Comparison of ENCODE assay signal across 14 mouse cellular contexts in genomic region chr1:86432778-86433177, GRCm38 (mm10). TPM values are rescaled to one million over a fixed set of nuclear protein-coding genes. Genes with fewer than 3 reads are reported as not detected.
A peak's percentile ranks its signal among the peaks of the same experiment; 100 is the strongest.
DNase-seq lines count a peak whose midpoint lies in the region; ATAC-seq and TF ChIP-seq lines count a peak whose summit lies in the region.
"Had no signal": no experiment of that assay in that cellular context is flagged by ENCODE, and none has a peak within 500 bp of the region (broad histone marks: within the 10 kb centered on the region; RNA-seq: fewer than 3 reads in every experiment).

No protein-coding gene starts in this region.

- H3K27me3 ChIP-seq in liver, embryonic 14.5 days (ENCODE audit: control insufficient read depth, insufficient read depth, low read length), result no peaks in the 10 kb centered on the region
- H3K27me3 ChIP-seq in hindbrain, embryonic 12.5 days, result no peaks in the 10 kb centered on the region
- H3K27me3 ChIP-seq: intestine, embryonic 15.5 days had no signal

- H3K4me3 ChIP-seq in gastrocnemius, adult 2 months, result no peak overlapping the region
- no peak overlapping the region for H3K4me3 ChIP-seq in liver, embryonic 14.5 days (ENCODE audit: insufficient read depth in 1 of 2, low read depth in 2 of 2, low read length in 2 of 2)
- H3K4me3 ChIP-seq in hindbrain, embryonic 12.5 days, result no peak overlapping the region
- H3K4me3 ChIP-seq: intestine, embryonic 15.5 days had no signal

- H3K4me1 ChIP-seq in liver, embryonic 14.5 days (replicated peaks; ENCODE audit: control insufficient read depth in 2 of 2, insufficient read depth in 2 of 2, low read length in 1 of 2), result peaks cover 28 to 34% of the 10 kb centered on the region in 2 experiments
- peaks cover 41% of the 10 kb centered on the region for H3K4me1 ChIP-seq in hindbrain, embryonic 12.5 days

- H3K4me2 ChIP-seq in liver, embryonic 14.5 days (ENCODE audit: low read depth), result no peak overlapping the region
- no peak overlapping the region for H3K4me2 ChIP-seq in hindbrain, embryonic 12.5 days (replicated peaks)
- H3K4me2 ChIP-seq: intestine, embryonic 15.5 days had no signal

- no peaks in the 10 kb centered on the region for H3K9me3 ChIP-seq in liver, embryonic 14.5 days (ENCODE audit: control insufficient read depth, low read length)
- no peaks in the 10 kb centered on the region for H3K9me3 ChIP-seq in hindbrain, embryonic 12.5 days (replicated peaks)
- H3K9me3 ChIP-seq: intestine, embryonic 15.5 days had no signal

- no peak for ATAC-seq in liver, embryonic 14.5 days (ENCODE audit: insufficient read depth)
- no peak for ATAC-seq in hindbrain, embryonic 12.5 days (ENCODE audit: low FRiP score)
- ATAC-seq: intestine, embryonic 15.5 days had no signal

- TF ChIP-seq CTCF in gastrocnemius, adult 2 months (IDR thresholded peaks at IDR 0.05), result no peak
- no peak for TF ChIP-seq CTCF in liver, embryonic 14.5 days (IDR thresholded peaks at IDR 0.05; ENCODE audit: low read depth)

- peak overlapping the region; percentile 99 for H3K27ac ChIP-seq in gastrocnemius, adult 2 months
- H3K27ac ChIP-seq in liver, embryonic 14.5 days, result peak overlapping the region; percentile 20; the same call in 1 of the 2 replicates
- H3K27ac ChIP-seq in hindbrain, embryonic 12.5 days, result peak overlapping the region; percentile 100

- TF ChIP-seq EP300 in liver, embryonic 14.5 days (IDR thresholded peaks at IDR 0.05; ENCODE audit: low read depth), result no peak

- intact Hi-C loops in gastrocnemius, adult 2 months (cut with DNase I), result no loop called here

- H3K9ac ChIP-seq in liver, embryonic 14.5 days (replicated peaks), result no peak overlapping the region
- no peak overlapping the region for H3K9ac ChIP-seq in hindbrain, embryonic 12.5 days
- H3K9ac ChIP-seq: intestine, embryonic 15.5 days had no signal

- WGBS in liver, embryonic 14.5 days (ENCODE audit: insufficient replicate concordance), result 15% methylated on average over 4 of the region's 4 CpGs
- 79% methylated on average over 4 of the region's 4 CpGs for WGBS in hindbrain, embryonic 12.5 days

- DNase-seq in gastrocnemius, adult 2 months, result no peak
- no peak for DNase-seq in gastrocnemius, postnatal 25 days
- peak in 1 of 3 experiments; percentile 33 for DNase-seq in liver, embryonic 14.5 days (ENCODE audit: low read depth in 3 of 3, low spot score in 3 of 3)
- no peak for DNase-seq in liver
- peak; percentile 24 for DNase-seq in naive thymus-derived CD4-positive, alpha-beta T cell, adult 2 months (ENCODE audit: low read depth)
- no peak for DNase-seq in lung, postnatal 10 days
- DNase-seq in cerebellum, adult 9-11 months, result no peak
- DNase-seq: cerebellum, postnatal 10 days; kidney, postnatal 36 days; lung, adult 2 months had no signal

- no peaks in the 10 kb centered on the region for H3K36me3 ChIP-seq in liver, embryonic 14.5 days (replicated peaks; ENCODE audit: control insufficient read depth, insufficient read depth, low read depth)
- no peaks in the 10 kb centered on the region for H3K36me3 ChIP-seq in hindbrain, embryonic 12.5 days
- H3K36me3 ChIP-seq: intestine, embryonic 15.5 days had no signal

RNA-seq across cellular contexts. Expression of gene Tex44, which starts 6.6 kb away (rescaled TPM):
- total RNA-seq in gastrocnemius, adult 2 months (2021), result not detected
- not detected for total RNA-seq in gastrocnemius, postnatal 25 days (2021)
- polyA plus RNA-seq in liver, embryonic 14.5 days (2012; rRNA removed), result not detected in 2 replicates
- polyA plus RNA-seq in liver, embryonic 14.5 days (2014; fragmentation: Nextera tagmentation; extraction: Ambion mirVana), result not detected in 2 replicates
- not detected in 2 replicates for polyA plus RNA-seq in hindbrain, embryonic 12.5 days (2016; fragmentation: Nextera tagmentation; extraction: Ambion mirVana)
- total RNA-seq: monocyte, adult 5-6 weeks had no signal
- polyA plus RNA-seq: C2C12; intestine, embryonic 15.5 days had no signal

RNA-seq across cellular contexts. Expression of gene Nmur1, which starts 6.8 kb away (rescaled TPM):
- not detected for total RNA-seq in gastrocnemius, adult 2 months (2021)
- not detected for total RNA-seq in gastrocnemius, postnatal 25 days (2021)
- polyA plus RNA-seq in liver, embryonic 14.5 days (2012; rRNA removed), result not detected in 2 replicates
- polyA plus RNA-seq in liver, embryonic 14.5 days (2014; fragmentation: Nextera tagmentation; extraction: Ambion mirVana), result not detected in 2 replicates
- polyA plus RNA-seq in hindbrain, embryonic 12.5 days (2016; fragmentation: Nextera tagmentation; extraction: Ambion mirVana), result 0.23 TPM in 1 of 2 replicates, not detected in the other
- total RNA-seq: monocyte, adult 5-6 weeks had no signal

Comparison
In these comparisons a context has a peak if more than half of its experiments do, and no peak if none do; other contexts are left out.
1. H3K27ac ChIP-seq: peak in every context shown above with its lines; median percentile 100 in hindbrain, embryonic 12.5 days; 99 in gastrocnemius, adult 2 months; 20 in liver, embryonic 14.5 days.